Mouse (Mus musculus): ENCODE measurements around the gene Reep3. TPM values are rescaled to one million over a fixed set of nuclear protein-coding genes. Genes with fewer than 3 reads are reported as not detected.

Reep3 gene
- total RNA-seq, 2 experiments from 2014 or later = 9.7 to 10.8 TPM

GRCm38 (mm10) chr10:67040410-67040809, 56.3 kb downstream of the Reep3 start:
- no peak for TF ChIP-seq CTCF (IDR thresholded peaks at IDR 0.05)
- intact Hi-C loops (cut with DNase I) = no loop called here
- H3K4me3 ChIP-seq = no peak overlapping the region
- H3K27ac ChIP-seq = no peak overlapping the region
- DNase-seq = no peak

GRCm38 (mm10) chr10:67039001-67039400, 57.7 kb downstream of the Reep3 start:
- no peak overlapping the region for H3K4me3 ChIP-seq
- TF ChIP-seq CTCF (IDR thresholded peaks at IDR 0.05) = no peak
- DNase-seq = no peak
- H3K27ac ChIP-seq = no peak overlapping the region
- intact Hi-C loops (cut with DNase I) = no loop called here

- no peak for DNase-seq
- intact Hi-C loops (cut with DNase I) = no loop called here
- TF ChIP-seq CTCF (IDR thresholded peaks at IDR 0.05) = no peak
- Histone ChIP-seq H3K4me3 (no peak overlapping the region), H3K27ac (no peak overlapping the region)
These were observed 60.2 kb downstream of the Reep3 start for GRCm38 (mm10) chr10:67036542-67036941.

- no peak for TF ChIP-seq CTCF (IDR thresholded peaks at IDR 0.05)
- intact Hi-C loops (cut with DNase I) = no loop called here
- H3K27ac ChIP-seq = no peak overlapping the region
- no peak for DNase-seq
- no peak overlapping the region for H3K4me3 ChIP-seq
These were observed 60.6 kb downstream of the Reep3 start for GRCm38 (mm10) chr10:67036141-67036540.

- H3K27ac ChIP-seq = no peak overlapping the region
- intact Hi-C loops (cut with DNase I) = no loop called here
- DNase-seq = no peak
These were observed 65.6 kb downstream of the Reep3 start for GRCm38 (mm10) chr10:67031186-67031585.

GRCm38 (mm10) chr10:67029297-67029696, 67.4 kb downstream of the Reep3 start:
- no peak for TF ChIP-seq CTCF (IDR thresholded peaks at IDR 0.05)
- no peak overlapping the region for H3K4me3 ChIP-seq
- DNase-seq = no peak
- H3K27ac ChIP-seq = no peak overlapping the region
- intact Hi-C loops (cut with DNase I) = no loop called here

More at GRCm38 (mm10) chr10:67031186-67031585, 65.6 kb downstream of the Reep3 start:
- no peak overlapping the region for H3K4me3 ChIP-seq
- no peak for TF ChIP-seq CTCF (IDR thresholded peaks at IDR 0.05)

GRCm38 (mm10) chr10:67026375-67026774, 70.4 kb downstream of the Reep3 start:
- intact Hi-C loops (cut with DNase I) = no loop called here
- no peak overlapping the region for H3K4me3 ChIP-seq
- DNase-seq = no peak
- H3K27ac ChIP-seq = peak overlapping the region; percentile 80
- no peak for TF ChIP-seq CTCF (IDR thresholded peaks at IDR 0.05)

- Histone ChIP-seq H3K4me3 (no peak overlapping the region), H3K27ac (peak overlapping the region; percentile 80)
- TF ChIP-seq CTCF (IDR thresholded peaks at IDR 0.05) = no peak
- peak; percentile 87 for DNase-seq
- intact Hi-C loops (cut with DNase I) = no loop called here
These were observed 71.0 kb downstream of the Reep3 start for GRCm38 (mm10) chr10:67025573-67026236.

GRCm38 (mm10) chr10:67024391-67024790, 72.4 kb downstream of the Reep3 start:
- intact Hi-C loops (cut with DNase I) = no loop called here
- no peak for DNase-seq
- TF ChIP-seq CTCF (IDR thresholded peaks at IDR 0.05) = no peak
- no peak overlapping the region for H3K27ac ChIP-seq
- no peak overlapping the region for H3K4me3 ChIP-seq

GRCm38 (mm10) chr10:67023092-67023491, 73.7 kb downstream of the Reep3 start:
- no peak for TF ChIP-seq CTCF (IDR thresholded peaks at IDR 0.05)
- Histone ChIP-seq H3K27ac (no peak overlapping the region), H3K4me3 (no peak overlapping the region)
- intact Hi-C loops (cut with DNase I) = no loop called here
- no peak for DNase-seq

- Histone ChIP-seq H3K27ac (no peak overlapping the region), H3K4me3 (no peak overlapping the region)
- DNase-seq = no peak
- intact Hi-C loops (cut with DNase I) = no loop called here
- TF ChIP-seq CTCF (IDR thresholded peaks at IDR 0.05) = no peak
These were observed 75.3 kb downstream of the Reep3 start for GRCm38 (mm10) chr10:67021494-67021893.

- peak; percentile 40 for DNase-seq
- TF ChIP-seq CTCF (IDR thresholded peaks at IDR 0.05) = no peak
- intact Hi-C loops (cut with DNase I) = no loop called here
- Histone ChIP-seq H3K4me3 (no peak overlapping the region), H3K27ac (no peak overlapping the region)
These were observed 77.9 kb downstream of the Reep3 start for GRCm38 (mm10) chr10:67018875-67019274.

- no peak for TF ChIP-seq CTCF (IDR thresholded peaks at IDR 0.05)
- Histone ChIP-seq H3K4me3 (no peak overlapping the region), H3K27ac (no peak overlapping the region)
- intact Hi-C loops (cut with DNase I) = no loop called here
- DNase-seq = no peak
These were observed 78.9 kb downstream of the Reep3 start for GRCm38 (mm10) chr10:67017891-67018290.

GRCm38 (mm10) chr10:67017315-67017714, 79.4 kb downstream of the Reep3 start:
- no peak overlapping the region for H3K4me3 ChIP-seq
- H3K27ac ChIP-seq = no peak overlapping the region
- intact Hi-C loops (cut with DNase I) = no loop called here
- no peak for TF ChIP-seq CTCF (IDR thresholded peaks at IDR 0.05)
- no peak for DNase-seq

All from gastrocnemius, adult 2 months (tissue).